Mouse (Mus musculus): ENCODE measurements around the gene Cdsn. TPM values are rescaled to one million over a fixed set of nuclear protein-coding genes. Genes with fewer than 3 reads are reported as not detected.

The Cdsn gene
- polyA plus RNA-seq, 1 experiment from 2014 or later: 12.5 TPM

DNA sequence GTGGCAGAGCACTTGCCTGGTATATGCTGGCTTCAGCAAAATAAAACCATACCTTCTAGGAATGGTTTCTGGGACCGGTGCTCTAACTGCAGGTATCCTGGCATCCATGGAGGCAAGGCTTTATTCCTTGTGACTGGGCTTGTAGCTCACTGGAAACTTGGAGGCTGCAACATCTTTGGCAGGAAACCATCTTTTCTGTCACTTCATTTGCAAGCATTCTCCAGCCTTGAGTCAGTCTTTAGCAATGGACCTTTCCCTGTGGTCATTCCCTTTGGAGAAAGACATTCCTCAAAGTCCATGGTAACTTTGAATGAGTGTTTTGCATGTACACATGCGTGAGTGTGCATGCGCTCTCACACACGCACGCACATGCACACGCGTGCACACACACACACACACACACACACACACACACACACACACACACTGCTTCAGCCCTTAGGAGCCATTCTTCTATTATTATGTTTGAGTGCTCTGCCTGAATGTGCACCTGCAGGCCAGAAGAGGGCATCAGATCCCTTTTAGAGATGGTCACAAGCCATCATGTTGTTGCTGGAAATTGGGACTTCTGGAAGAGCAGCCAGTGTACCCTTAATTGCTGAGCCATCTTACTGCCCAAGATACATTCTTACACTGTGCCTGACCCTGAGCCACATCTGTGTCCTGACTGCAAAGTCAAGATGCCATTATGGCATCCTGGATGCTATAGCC is 38.9 kb upstream of the Cdsn start:
- peaks cover 7% of the 10 kb centered on the region; the same call in 1 of the 2 replicates for H3K36me3 ChIP-seq
- no peak for ATAC-seq (ENCODE audit: insufficient number of reproducible peaks, low FRiP score, low TSS enrichment, low read depth)

DNA sequence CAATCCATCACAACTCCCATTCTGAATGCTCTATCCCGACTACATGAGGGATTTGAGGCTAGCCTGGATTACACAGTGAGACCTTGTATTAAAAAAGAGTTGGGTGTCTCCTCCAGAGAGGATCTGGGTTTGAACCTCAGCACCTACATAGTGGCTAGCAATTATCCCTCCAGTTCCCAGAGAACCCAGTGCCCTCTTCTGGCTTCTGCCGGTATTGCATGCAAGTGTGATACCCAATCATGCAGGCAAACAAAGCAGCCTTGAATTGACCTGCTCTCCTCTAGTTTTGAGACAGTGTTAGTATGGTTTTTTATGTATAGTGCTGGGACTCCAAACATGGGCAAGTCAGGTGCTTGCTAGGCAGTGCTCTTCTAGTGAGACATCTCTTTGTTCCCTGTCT is 38.0 kb upstream of the Cdsn start:
- Histone ChIP-seq H3K27ac (replicated peaks) (no peak overlapping the region), H3K4me2 (replicated peaks) (peak overlapping the region; percentile 83), H3K27me3 (0 out of 2 replicates have a peak, but pooled peaks cover 2% of the 10 kb centered on the region), H3K36me3 (peaks cover 7% of the 10 kb centered on the region; the same call in 1 of the 2 replicates), H3K9me3 (replicated peaks) (no peaks in the 10 kb centered on the region), H3K4me1 (peaks cover 41% of the 10 kb centered on the region), H3K4me3 (replicated peaks) (no peak overlapping the region), H3K9ac (no peak overlapping the region)
- ATAC-seq (ENCODE audit: insufficient number of reproducible peaks, low FRiP score, low TSS enrichment, low read depth): no peak
- WGBS: 14% methylated on average over 2 of the region's 2 CpGs

More for the DNA sequence above, 38.9 kb upstream of the Cdsn start:
- Histone ChIP-seq H3K9ac (no peak overlapping the region), H3K27ac (replicated peaks) (no peak overlapping the region), H3K4me3 (replicated peaks) (no peak overlapping the region), H3K4me1 (peaks cover 38% of the 10 kb centered on the region), H3K27me3 (0 out of 2 replicates have a peak, but pooled peaks cover 4% of the 10 kb centered on the region), H3K4me2 (replicated peaks) (no peak overlapping the region), H3K9me3 (replicated peaks) (no peaks in the 10 kb centered on the region)
- WGBS: 94% methylated on average over 7 of the region's 7 CpGs

GRCm38 (mm10) chr17:35514756-35515155 is 37.2 kb upstream of the Cdsn start:
- no peak for ATAC-seq (ENCODE audit: insufficient number of reproducible peaks, low FRiP score, low TSS enrichment, low read depth)
- WGBS: 34% methylated on average over 6 of the region's 6 CpGs
- Histone ChIP-seq H3K27me3 (no peaks in the 10 kb centered on the region), H3K9me3 (replicated peaks) (no peaks in the 10 kb centered on the region), H3K4me3 (replicated peaks) (peak overlapping the region; percentile 65), H3K36me3 (peaks cover 7% of the 10 kb centered on the region; the same call in 1 of the 2 replicates), H3K4me2 (replicated peaks) (peak overlapping the region; percentile 83), H3K4me1 (peaks cover 34% of the 10 kb centered on the region), H3K9ac (no peak overlapping the region), H3K27ac (replicated peaks) (no peak overlapping the region)

- WGBS: 5% methylated on average over 25 of the region's 25 CpGs
- H3K4me2 ChIP-seq (replicated peaks): peak overlapping the region; percentile 83
- H3K9me3 ChIP-seq (replicated peaks): no peaks in the 10 kb centered on the region
- peak overlapping the region; percentile 53 for H3K9ac ChIP-seq
- H3K27ac ChIP-seq (replicated peaks): peak overlapping the region; percentile 58; the same call in 1 of the 2 replicates
- peaks cover 34% of the 10 kb centered on the region for H3K4me1 ChIP-seq
- no peak for ATAC-seq (ENCODE audit: insufficient number of reproducible peaks, low FRiP score, low TSS enrichment, low read depth)
- H3K4me3 ChIP-seq (replicated peaks): peak overlapping the region; percentile 65
- no peaks in the 10 kb centered on the region for H3K27me3 ChIP-seq
- H3K36me3 ChIP-seq: peaks cover 13% of the 10 kb centered on the region; the same call in 1 of the 2 replicates
Measured at GRCm38 (mm10) chr17:35515911-35516640, 35.9 kb upstream of the Cdsn start.

GRCm38 (mm10) chr17:35516652-35517500 is 35.1 kb upstream of the Cdsn start, which contains the start of the genes Tcf19 and Cchcr1:
Gene Tcf19, minus strand, starts transcription at chr17:35516824.
Gene Cchcr1, plus strand, starts transcription at chr17:35517100.
- ATAC-seq (ENCODE audit: insufficient number of reproducible peaks, low FRiP score, low TSS enrichment, low read depth): peak; percentile 95
- H3K9ac ChIP-seq: peak within 1 kb of the TSS; percentile 53
- H3K36me3 ChIP-seq: peaks cover 20% of the 10 kb centered on the region
- H3K9me3 ChIP-seq (replicated peaks): no peaks in the 10 kb centered on the region
- H3K4me1 ChIP-seq: peaks cover 34% of the 10 kb centered on the region
- peak within 1 kb of the TSS; percentile 65 for H3K4me3 ChIP-seq (replicated peaks)
- peak within 1 kb of the TSS; percentile 83 for H3K4me2 ChIP-seq (replicated peaks)
- H3K27me3 ChIP-seq: no peaks in the 10 kb centered on the region
- under 1% methylated on average over 67 of the region's 67 CpGs for WGBS
- H3K27ac ChIP-seq (replicated peaks): peak within 1 kb of the TSS; percentile 68

GRCm38 (mm10) chr17:35517526-35517925 is 34.4 kb upstream of the Cdsn start:
- H3K9me3 ChIP-seq (replicated peaks): no peaks in the 10 kb centered on the region
- WGBS: 4% methylated on average over 12 of the region's 12 CpGs

GRCm38 (mm10) chr17:35524354-35524753 is 27.6 kb upstream of the Cdsn start:
- Histone ChIP-seq H3K4me1 (no peaks in the 10 kb centered on the region), H3K9ac (no peak overlapping the region), H3K4me3 (replicated peaks) (no peak overlapping the region), H3K9me3 (replicated peaks) (no peaks in the 10 kb centered on the region), H3K36me3 (peaks cover 63% of the 10 kb centered on the region), H3K4me2 (replicated peaks) (no peak overlapping the region), H3K27me3 (no peaks in the 10 kb centered on the region), H3K27ac (replicated peaks) (no peak overlapping the region)
- ATAC-seq (ENCODE audit: insufficient number of reproducible peaks, low FRiP score, low TSS enrichment, low read depth): no peak
- WGBS: 87% methylated on average over 9 of the region's 9 CpGs

More at GRCm38 (mm10) chr17:35517526-35517925, 34.4 kb upstream of the Cdsn start:
- Histone ChIP-seq H3K4me3 (replicated peaks) (peak overlapping the region; percentile 65), H3K4me1 (peaks cover 34% of the 10 kb centered on the region), H3K4me2 (replicated peaks) (peak overlapping the region; percentile 83), H3K9ac (peak overlapping the region; percentile 47), H3K27me3 (no peaks in the 10 kb centered on the region), H3K27ac (replicated peaks) (peak overlapping the region; percentile 68), H3K36me3 (peaks cover 23% of the 10 kb centered on the region)
- ATAC-seq (ENCODE audit: insufficient number of reproducible peaks, low FRiP score, low TSS enrichment, low read depth): no peak

DNA sequence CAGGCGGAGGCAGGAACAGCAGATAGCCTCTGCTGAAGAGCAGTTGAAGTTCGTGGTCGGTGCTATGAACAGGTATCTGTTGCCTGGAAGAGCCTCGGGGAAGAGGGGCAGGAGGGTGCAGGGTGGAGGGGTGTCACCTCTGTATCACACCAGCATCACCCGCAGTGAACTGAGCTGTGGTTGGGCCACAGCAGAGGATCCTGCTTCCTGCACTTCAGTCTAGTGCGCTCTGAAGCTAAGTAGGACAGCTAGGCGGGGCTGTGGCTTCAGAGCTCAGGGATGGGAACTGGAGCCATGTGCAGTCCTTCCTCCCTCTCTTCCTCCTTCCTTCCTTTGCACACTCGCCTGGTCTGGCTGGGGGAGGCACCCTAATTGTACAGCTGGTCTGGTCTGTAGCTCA is 25.3 kb upstream of the Cdsn start:
- no peaks in the 10 kb centered on the region for H3K9me3 ChIP-seq (replicated peaks)
- no peaks in the 10 kb centered on the region for H3K27me3 ChIP-seq
- H3K9ac ChIP-seq: no peak overlapping the region
- no peak for ATAC-seq (ENCODE audit: insufficient number of reproducible peaks, low FRiP score, low TSS enrichment, low read depth)
- no peak overlapping the region for H3K4me2 ChIP-seq (replicated peaks)
- peaks cover 66% of the 10 kb centered on the region for H3K36me3 ChIP-seq
- H3K4me3 ChIP-seq (replicated peaks): no peak overlapping the region
- no peak overlapping the region for H3K27ac ChIP-seq (replicated peaks)
- 78% methylated on average over 8 of the region's 8 CpGs for WGBS
- H3K4me1 ChIP-seq: no peaks in the 10 kb centered on the region

DNA sequence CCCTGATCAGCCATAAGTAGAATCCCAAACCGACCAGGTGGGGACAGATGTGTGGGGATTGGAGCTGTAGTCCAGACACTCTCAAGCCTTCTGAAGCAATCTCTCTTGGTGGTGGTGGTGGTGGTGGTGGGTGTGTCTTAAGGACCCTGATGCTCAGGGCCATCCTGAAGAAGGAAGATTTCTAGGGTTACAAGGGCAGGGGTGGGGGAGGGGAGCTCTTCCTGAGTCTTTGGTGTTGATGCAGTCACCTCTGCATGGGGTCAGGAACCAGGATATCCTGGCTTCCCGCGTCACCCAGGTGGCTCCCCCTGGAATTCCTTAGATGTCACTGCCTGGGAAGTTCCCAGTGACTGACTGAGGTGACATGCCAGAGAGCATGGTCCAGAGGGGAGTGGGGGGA is 19.6 kb upstream of the Cdsn start:
- H3K4me3 ChIP-seq (replicated peaks): no peak overlapping the region
- no peak overlapping the region for H3K27ac ChIP-seq (replicated peaks)
- H3K9me3 ChIP-seq (replicated peaks): no peaks in the 10 kb centered on the region
- H3K36me3 ChIP-seq: peaks cover 33% of the 10 kb centered on the region
- 11% methylated on average over 3 of the region's 3 CpGs for WGBS
- no peak overlapping the region for H3K4me2 ChIP-seq (replicated peaks)
- no peaks in the 10 kb centered on the region for H3K27me3 ChIP-seq
- no peak for ATAC-seq (ENCODE audit: insufficient number of reproducible peaks, low FRiP score, low TSS enrichment, low read depth)
- no peak overlapping the region for H3K9ac ChIP-seq
- peaks cover 5% of the 10 kb centered on the region; the same call in 1 of the 2 replicates for H3K4me1 ChIP-seq

DNA sequence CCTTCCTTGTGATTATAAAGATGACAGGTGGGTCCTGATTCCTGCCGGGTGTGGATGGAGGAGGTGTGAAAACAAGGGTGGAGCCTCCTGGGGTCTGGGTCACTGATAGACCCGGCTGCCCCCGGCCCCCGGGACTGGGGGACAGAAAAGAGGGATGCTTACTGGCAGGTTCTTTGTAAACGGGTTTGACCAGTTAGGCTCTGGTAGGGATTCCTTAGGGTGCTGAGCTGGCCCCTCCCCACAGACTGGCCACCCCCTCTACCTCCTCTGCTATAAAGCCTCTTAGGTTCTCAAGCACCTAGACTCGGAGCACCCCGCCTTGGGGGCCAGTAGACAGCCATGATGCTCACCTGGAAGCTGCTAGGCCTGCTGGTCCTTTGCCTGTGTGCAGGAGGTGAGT is 19.0 kb upstream of the Cdsn start, which contains the start of gene Psors1c2:
Gene Psors1c2 (plus strand): TSS at position 301 of the 400 bp plus-strand sequence.
- H3K4me1 ChIP-seq: peaks cover 5% of the 10 kb centered on the region; the same call in 1 of the 2 replicates
- H3K27ac ChIP-seq (replicated peaks): 0 out of 2 replicates have a peak within 1 kb of the TSS, but pooled peaks have one; percentile 17
- no peak within 1 kb of the TSS for H3K9ac ChIP-seq
- no peaks in the 10 kb centered on the region for H3K9me3 ChIP-seq (replicated peaks)
- ATAC-seq (ENCODE audit: insufficient number of reproducible peaks, low FRiP score, low TSS enrichment, low read depth): no peak
- no peak within 1 kb of the TSS for H3K4me3 ChIP-seq (replicated peaks)
- H3K4me2 ChIP-seq (replicated peaks): no peak within 1 kb of the TSS
- no peaks in the 10 kb centered on the region for H3K27me3 ChIP-seq
- H3K36me3 ChIP-seq: peaks cover 29% of the 10 kb centered on the region
- WGBS: 34% methylated on average over 7 of the region's 7 CpGs

All from embryonic facial prominence, embryonic 15.5 days (tissue).